Mouse (Mus musculus) stomach, postnatal 0 days (tissue): ENCODE data around the gene Kif26a.

ENCODE experiments used
- CTCF ChIP-seq: IDR thresholded peaks from 2 replicates; pipeline ENCODE4 v1.5.1; 2016; ENCODE audit warnings: antibody characterized with exemption, low read depth, mild to moderate bottlenecking, moderate library complexity
- EP300 ChIP-seq: optimal IDR thresholded peaks from 2 replicates; pipeline ENCODE3; 2016; ENCODE audit warnings: antibody characterized with exemption

DNA sequence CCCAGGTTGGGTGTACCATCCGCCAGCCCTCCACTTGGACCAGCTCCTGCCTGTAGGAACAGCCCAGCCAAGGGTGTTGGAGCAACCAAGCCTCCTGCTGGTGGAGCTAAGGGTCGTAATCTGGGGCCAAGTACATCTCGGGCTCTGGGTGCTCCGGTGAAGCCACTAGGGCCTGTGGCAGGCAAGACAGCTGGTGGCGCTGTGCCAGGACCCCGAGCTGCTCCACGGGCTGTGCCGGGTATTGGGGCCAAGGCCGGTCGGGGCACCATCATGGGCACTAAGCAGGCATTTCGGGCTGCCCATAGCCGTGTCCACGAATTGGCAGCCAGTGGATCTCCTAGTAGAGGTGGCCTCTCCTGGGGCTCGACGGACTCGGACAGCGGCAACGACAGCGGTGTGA lies 31.7 kb downstream of the Kif26a start:
- TF ChIP-seq CTCF = no peak
- TF ChIP-seq EP300 = no peak
